Mouse (Mus musculus) T-helper 2 cell (primary cell): ENCODE data around the gene Gm49366.
"Not testable (repeated sequence)": the region's sequence is repeated elsewhere in the genome, so short reads cannot be mapped to it uniquely, and the experiment has no call there.

Experiments used
- in situ Hi-C: fragments of 300-600 bp; cut with MboI, MseI; formaldehyde crosslinking; loops from one replicate; pipeline ENCODE4 v1.15.1; 2025; ENCODE audit warnings: high pct_unique_total_duplicates

Gene Gm49366

DNA sequence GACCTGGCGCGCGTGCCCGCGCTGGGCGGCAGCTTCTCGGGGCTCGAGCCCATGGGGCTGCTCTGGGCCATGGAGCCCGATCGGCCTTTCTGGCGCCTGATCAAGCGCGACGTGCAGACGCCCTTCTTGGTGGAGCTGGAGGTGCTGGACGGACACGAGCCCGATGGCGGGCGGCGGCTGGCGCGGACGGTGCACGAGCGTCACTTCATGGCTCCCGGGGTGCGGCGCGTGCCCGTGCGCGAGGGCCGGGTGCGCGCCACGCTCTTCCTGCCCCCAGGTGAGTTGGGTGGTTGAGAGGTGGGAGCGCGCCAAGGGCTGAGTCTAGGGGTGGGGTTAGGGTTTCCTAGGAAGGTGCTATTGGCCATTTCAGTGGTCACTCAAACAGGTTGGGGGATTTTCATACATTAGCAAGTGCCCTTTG is at the start of gene Gm49366:
Gene Gm49366, plus strand, starts transcription at position 245 of the 421 bp plus-strand sequence.
- in situ Hi-C loops, result not testable (repeated sequence)

GRCm38 (mm10) chr12:83989378-83989777 is 49.4 kb upstream of the Gm49366 start:
- in situ Hi-C loops, result no loop called here

DNA sequence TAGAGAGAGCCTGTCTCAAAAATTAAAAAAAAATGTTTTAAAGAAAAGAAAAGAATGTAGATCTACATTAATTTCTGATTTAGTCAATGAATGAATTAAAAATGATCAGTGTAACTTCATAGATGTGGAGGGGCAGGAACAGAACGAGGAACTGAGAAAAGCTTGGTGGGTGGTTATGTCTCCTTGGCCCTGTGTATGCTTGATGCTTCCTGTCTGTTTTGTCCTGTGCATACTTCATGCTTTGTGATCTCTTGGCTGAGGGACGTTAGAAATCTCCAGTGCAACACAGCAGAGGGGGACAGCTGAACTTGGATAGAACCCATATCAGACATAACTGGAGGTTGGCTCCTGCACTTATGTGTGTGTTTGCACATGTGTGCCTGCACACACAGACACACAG is 41.5 kb upstream of the Gm49366 start:
- in situ Hi-C loops, result no loop called here

DNA sequence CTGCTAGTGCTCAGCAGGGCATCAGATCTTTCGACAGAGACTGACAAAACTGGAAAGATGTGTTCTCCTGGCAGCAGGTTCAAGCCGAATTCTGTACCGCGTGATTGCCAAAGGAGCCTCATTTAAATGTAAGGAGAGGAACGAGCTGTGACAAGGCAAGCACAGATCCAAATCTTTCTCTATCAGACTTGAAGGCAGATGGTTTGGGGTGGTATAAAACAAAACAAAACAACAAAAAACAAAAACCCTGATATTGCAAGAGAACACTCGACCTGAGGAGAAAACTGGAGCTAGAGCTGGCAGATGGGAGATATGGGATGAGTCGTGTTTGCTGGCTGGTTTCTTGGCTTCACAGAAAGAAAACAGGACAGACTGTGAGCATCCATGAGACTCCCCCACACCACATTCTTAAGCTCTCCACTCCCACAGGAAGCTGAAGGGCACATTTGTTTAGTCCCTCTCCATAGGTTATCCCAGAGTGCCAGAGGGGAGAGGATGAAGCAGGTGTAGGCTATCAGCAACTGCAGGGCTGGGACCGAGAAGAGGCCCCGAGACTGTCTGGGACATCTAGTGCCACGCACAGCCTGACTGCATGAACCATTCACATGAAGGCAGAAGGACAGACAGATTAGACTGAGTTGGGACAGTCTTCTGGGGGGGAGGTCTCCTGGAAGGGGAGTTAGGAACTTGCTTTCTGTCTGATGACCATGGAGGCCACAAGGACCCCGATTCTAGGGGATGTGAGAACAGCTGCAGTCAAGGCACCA is 40.2 kb upstream of the Gm49366 start:
- in situ Hi-C loops, result no loop called here

- in situ Hi-C loops, result not testable (repeated sequence)
Measured at GRCm38 (mm10) chr12:83999237-83999636, 39.5 kb upstream of the Gm49366 start.

- in situ Hi-C loops, result no loop called here
Measured at GRCm38 (mm10) chr12:84000418-84000817, 38.3 kb upstream of the Gm49366 start.

DNA sequence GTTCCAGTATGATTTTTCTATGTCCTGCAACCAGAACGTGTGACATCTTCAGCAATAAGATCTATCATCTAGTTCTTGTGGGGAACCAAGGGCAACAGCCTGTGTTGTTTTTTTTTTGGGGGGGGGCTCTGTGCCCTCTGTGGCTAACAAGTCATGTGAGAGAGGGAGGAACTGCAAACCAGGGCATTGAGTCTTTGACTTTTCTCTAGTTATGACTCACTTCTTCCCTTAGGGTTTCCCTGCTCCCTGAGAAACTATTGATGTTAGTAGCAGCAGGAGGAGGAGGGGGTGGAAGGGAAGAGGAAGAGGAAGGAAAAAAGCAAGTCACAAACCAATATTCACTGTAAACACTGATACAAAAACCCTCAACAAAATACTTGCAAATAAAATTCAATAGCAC is 34.9 kb upstream of the Gm49366 start:
- in situ Hi-C loops, result no loop called here

- in situ Hi-C loops, result loop anchor here (5.0 kb wide), 1 partner anchor 41 kb away; no protein-coding TSS in a partner anchor
Measured at GRCm38 (mm10) chr12:84008251-84008650, 30.5 kb upstream of the Gm49366 start.

DNA sequence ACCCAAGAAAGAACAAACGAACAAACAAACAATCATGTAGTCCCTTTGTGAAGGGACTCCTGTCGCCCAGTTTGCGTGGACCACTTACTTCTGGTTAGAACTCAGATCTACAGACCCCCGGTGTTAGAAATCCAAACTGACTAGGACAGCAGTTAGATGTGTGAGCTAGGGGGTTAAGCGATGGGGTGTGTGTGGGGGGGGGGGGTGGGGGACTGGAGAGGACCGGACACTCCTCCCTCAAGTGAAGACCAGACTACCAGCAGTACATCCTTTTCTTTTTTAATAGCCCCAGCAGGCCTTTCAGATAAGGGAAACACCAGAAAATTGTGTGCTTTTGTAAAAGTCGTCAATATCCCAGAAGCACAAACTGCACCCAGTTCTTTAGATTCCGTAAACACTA is 30.0 kb upstream of the Gm49366 start:
- in situ Hi-C loops, result loop anchor here (5.0 kb wide), 1 partner anchor 41 kb away; no protein-coding TSS in a partner anchor

DNA sequence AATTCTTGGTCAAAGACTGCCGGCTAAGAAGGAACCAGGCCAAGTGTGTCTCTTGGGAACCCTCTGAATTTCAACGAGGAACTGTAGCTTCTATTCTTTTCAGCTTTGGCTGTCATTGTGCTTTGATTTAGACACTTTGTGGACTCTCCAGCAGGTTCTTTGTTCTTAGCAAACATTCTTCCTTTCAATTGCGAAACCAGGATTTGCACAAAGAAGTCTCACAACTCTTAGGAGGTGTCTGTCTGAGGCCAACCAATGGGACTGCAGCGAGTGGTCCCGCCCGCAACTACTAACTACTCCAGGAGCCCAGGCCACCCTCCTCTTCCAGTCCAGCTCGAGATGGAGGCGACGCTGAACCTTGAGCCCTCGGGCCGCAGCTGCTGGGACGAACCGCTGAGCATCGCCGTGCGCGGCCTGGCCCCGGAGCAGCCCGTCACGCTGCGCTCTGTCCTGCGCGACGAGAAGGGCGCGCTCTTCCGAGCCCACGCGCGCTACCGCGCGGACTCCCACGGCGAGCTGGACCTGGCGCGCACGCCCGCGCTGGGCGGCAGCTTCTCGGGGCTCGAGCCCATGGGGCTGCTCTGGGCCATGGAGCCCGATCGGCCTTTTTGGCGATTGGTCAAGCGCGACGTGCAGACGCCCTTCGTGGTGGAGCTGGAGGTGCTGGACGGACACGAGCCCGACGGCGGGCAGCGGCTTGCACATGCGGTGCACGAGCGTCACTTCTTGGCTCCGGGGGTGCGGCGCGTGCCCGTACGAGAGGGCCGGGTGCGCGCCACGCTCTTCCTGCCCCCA is 29.4 kb upstream of the Gm49366 start, which contains the start of gene Acot1:
Gene Acot1, plus strand, starts transcription at position 320 of the 795 bp plus-strand sequence.
- in situ Hi-C loops, result loop anchor here (5.0 kb wide), 1 partner anchor 42 kb away; no protein-coding TSS in a partner anchor

GRCm38 (mm10) chr12:84010201-84010600 is 28.5 kb upstream of the Gm49366 start:
- in situ Hi-C loops, result loop anchor here (10.0 kb wide), 1 partner anchor 1725 kb away; no protein-coding TSS in a partner anchor

- in situ Hi-C loops, result loop anchor here (10.0 kb wide), 1 partner anchor 1723 kb away; no protein-coding TSS in a partner anchor
Measured at GRCm38 (mm10) chr12:84011251-84012040, 27.3 kb upstream of the Gm49366 start.

DNA sequence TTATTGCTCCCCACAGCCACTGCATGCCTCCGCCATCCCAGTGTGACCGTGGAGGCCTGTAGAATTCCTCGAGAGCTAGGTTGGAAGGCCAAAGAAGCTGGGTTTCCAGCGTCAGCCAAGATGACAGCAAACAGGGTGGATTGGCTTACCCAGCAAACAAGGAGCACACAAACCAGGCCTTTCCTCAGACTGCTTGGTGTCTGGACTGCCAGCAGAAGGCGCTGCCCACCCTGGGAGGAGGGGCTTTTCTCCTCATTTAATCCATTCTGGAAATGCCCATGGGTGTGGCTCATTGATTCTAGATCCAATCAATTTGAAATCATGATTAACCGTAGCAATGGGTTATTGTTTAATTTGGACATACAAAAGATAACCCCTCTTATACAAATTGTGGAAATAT is 25.6 kb upstream of the Gm49366 start:
- in situ Hi-C loops, result loop anchor here (10.0 kb wide), 1 partner anchor 1722 kb away; no protein-coding TSS in a partner anchor

DNA sequence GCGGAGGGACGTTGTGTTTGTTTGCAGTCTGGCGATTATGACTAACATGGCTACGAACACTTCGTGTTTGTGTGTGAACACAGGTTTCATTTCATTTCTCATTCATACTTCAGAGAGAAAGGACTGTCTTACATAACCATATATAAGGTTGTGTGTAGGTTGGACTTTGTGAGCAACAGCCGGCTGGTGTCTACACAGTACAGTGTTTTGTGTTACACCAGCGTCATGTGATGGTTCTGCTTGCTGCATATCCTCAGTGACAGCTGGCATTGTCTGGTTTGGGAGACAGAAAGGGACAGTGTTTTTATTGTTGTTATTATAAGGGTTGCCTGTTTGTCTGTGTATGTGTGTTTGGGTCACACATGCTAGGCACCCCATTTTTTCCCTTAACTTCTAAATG is 25.0 kb upstream of the Gm49366 start:
- in situ Hi-C loops, result loop anchor here (10.0 kb wide), 1 partner anchor 1721 kb away; no protein-coding TSS in a partner anchor

GRCm38 (mm10) chr12:84020528-84020927 is 18.2 kb upstream of the Gm49366 start:
- in situ Hi-C loops, result not testable (repeated sequence)

DNA sequence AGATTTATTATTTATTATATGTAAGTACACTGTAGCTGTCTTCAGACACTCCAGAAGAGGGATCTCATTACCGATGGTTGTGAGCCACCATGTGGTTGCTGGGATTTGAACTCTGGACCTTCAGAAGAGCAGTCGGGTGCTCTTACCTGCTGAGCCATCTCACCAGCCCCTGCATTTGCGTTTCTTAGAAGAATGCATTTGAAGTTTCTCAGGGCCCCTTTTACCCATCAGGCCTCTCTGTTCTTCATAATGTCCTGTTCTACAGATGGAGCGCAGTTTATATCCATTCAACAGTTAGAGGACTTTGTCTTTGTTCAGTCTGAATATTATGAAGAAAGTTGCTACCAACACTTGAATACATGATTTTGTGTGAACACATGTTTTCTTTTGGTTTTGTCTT is 16.5 kb upstream of the Gm49366 start:
- in situ Hi-C loops, result not testable (repeated sequence)

DNA sequence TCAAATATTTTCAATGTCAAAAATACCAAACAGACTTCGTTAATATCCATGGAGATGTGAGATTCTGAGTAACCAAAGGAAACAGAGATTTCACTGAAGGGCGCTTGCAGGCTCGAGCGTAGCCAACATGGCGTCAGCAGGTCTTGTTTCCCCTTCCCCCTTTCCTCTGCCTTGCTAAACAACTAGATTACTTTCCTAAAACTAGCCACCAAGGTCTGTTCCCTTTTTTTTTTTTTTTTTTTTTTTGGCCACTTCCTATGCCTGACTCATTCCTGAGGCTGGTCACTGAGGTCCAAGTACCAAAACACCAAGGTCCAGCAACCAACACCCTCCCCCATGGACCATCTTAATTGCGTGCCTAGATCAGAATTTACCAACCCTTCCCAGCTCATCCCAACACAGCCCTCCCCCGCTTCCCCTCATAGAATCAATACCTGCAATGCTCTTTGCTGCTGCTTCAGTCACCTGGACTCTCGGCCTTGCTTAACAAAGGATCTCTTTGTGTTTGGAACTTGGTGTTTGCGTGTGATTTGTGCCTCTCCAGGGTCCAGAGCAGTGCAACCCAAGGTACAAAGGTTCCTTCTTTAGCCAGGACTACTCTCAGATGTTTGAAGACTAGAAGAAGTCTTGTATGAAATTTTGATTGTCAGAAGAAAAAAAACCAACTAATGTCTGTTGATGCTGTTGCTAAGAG is 15.5 kb upstream of the Gm49366 start:
- in situ Hi-C loops, result no loop called here

DNA sequence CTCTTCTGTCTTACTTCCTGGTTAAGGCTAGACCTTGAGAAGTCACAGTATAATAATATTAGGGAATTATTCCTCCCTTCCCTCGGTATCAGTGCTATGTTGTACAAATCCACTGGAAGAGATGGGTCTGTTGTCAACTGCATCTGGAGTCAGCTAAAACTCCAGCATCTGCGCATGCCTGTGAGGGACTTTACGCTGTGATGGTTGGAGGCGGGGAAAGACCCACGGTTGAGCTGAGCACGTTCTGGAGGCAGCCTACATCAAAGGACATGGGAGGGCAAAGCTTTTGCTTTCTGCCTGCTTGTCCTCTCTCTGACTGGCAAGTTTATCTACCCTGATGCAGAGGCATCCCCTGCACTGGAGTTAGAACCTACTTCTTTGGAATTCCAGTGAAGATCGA is 12.8 kb upstream of the Gm49366 start:
- in situ Hi-C loops, result no loop called here

DNA sequence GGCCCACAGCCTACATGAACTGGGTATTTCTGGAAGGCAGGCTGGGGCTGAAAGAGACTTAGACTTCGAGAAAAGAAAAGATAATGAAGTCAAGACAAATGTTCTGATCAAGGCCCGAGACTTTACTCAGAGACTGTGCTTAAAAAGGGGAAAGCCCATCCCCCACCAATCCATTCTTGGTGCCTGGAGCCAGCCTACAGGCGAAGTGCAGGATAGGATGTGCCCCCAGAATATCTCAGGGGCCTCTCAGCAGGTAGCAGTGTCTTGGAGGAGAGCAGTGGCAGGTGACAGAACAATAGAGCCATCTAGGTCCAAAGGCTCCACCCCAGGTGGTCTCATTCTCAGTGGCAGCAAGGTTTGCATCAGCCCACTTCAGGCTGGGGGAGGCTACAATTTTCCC is 10.4 kb upstream of the Gm49366 start:
- in situ Hi-C loops, result not testable (repeated sequence)

GRCm38 (mm10) chr12:84029043-84029442 is 9.7 kb upstream of the Gm49366 start:
- in situ Hi-C loops, result not testable (repeated sequence)
